9 mouse cellular contexts compared by ENCODE assay signal in the genomic region with DNA sequence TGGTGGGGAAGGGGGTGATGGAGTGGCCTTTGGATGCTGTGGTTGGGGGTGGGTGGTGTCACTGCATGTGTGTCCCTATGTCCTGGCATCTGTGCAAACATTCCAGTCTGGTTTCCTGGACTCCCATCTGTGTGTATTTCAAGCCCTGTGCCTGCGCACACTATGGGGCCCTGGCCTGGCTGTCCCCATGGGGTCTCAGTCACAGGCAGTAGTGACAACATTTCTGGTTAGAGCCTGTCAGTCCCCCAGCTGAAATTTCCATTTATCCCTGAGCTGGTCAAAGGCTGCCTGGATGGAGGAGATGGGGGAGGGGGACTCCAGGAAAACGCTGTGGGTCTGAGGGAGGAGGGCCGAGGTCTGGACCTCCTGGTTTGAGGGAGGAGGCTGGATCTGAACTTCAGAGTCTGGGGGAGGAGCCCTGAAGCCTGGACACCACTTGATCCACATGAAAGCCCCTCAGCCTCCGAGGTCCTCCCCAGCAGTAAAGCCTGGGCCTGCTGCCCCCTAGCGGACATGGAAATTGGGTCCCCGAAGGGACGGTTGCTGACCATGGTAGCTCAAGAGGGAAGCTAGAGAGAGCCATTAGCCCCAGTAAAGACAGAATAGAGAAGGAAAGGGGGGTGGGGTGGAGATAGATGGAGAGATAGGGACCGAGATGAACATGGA. TPM values are rescaled to one million over a fixed set of nuclear protein-coding genes. Genes with fewer than 3 reads are reported as not detected.
DNase-seq lines count a peak whose midpoint lies in the region; ATAC-seq lines count a peak whose summit lies in the region.
"Had no signal": no experiment of that assay in that cellular context is flagged by ENCODE, and none has a peak within 500 bp of the region (broad histone marks: within the 10 kb centered on the region; RNA-seq: fewer than 3 reads in every experiment).

No protein-coding gene starts in this region.

- H3K4me1 ChIP-seq in kidney, embryonic 15.5 days, result peaks cover 21% of the 10 kb centered on the region
- peaks cover 6% of the 10 kb centered on the region; the same call in 1 of the 2 replicates for H3K4me1 ChIP-seq in lung, embryonic 16.5 days (replicated peaks; ENCODE audit: control insufficient read depth, insufficient read depth, low read length)

- peak; percentile 23 for ATAC-seq in activated CD4-positive, CD25-positive, alpha-beta regulatory T cell, adult 4 months
- ATAC-seq in kidney, embryonic 15.5 days (replicated peaks; ENCODE audit: low FRiP score), result peak; percentile 50
- ATAC-seq in lung, embryonic 16.5 days (ENCODE audit: low read depth), result peak; percentile 38; the same call in 1 of the 2 replicates

- peaks cover 100% of the 10 kb centered on the region for H3K27me3 ChIP-seq in kidney, embryonic 15.5 days
- peaks cover 96% of the 10 kb centered on the region for H3K27me3 ChIP-seq in lung, embryonic 16.5 days (ENCODE audit: control insufficient read depth, insufficient read depth, low read depth, low read length)

- H3K4me2 ChIP-seq in kidney, embryonic 15.5 days, result 0 out of 2 replicates have a peak overlapping the region, but pooled peaks have one; percentile 1
- no peak overlapping the region for H3K4me2 ChIP-seq in lung, embryonic 16.5 days (ENCODE audit: low read depth, low read length)

- no peaks in the 10 kb centered on the region for H3K9me3 ChIP-seq in kidney, embryonic 15.5 days (replicated peaks)
- no peaks in the 10 kb centered on the region for H3K9me3 ChIP-seq in lung, embryonic 16.5 days (ENCODE audit: control insufficient read depth, low read length)

- no peaks in the 10 kb centered on the region for H3K36me3 ChIP-seq in kidney, embryonic 15.5 days
- no peaks in the 10 kb centered on the region for H3K36me3 ChIP-seq in lung, embryonic 16.5 days (ENCODE audit: control insufficient read depth, insufficient read depth, low read length)

- no peak overlapping the region for H3K9ac ChIP-seq in kidney, embryonic 15.5 days
- H3K9ac ChIP-seq in lung, embryonic 16.5 days (ENCODE audit: low read length), result no peak overlapping the region

- DNase-seq in CD4-positive, CD25-positive, alpha-beta regulatory T cell, adult 2 months (ENCODE audit: low read depth, low spot score), result peak; percentile 83
- peak; percentile 90 for DNase-seq in embryo, embryonic 11 days
- peak; percentile 35 for DNase-seq in heart, adult 9 months (ENCODE audit: low spot score in 2 of 2)
- peak; percentile 73 for DNase-seq in ovary, postnatal 14 days (ENCODE audit: low spot score)
- peak; percentile 72 for DNase-seq in urinary bladder, postnatal 25 days (ENCODE audit: low spot score)

- no peak overlapping the region for H3K27ac ChIP-seq in kidney, embryonic 15.5 days
- no peak overlapping the region for H3K27ac ChIP-seq in lung, embryonic 16.5 days (ENCODE audit: low read length)

- H3K4me3 ChIP-seq in kidney, embryonic 15.5 days (replicated peaks), result no peak overlapping the region
- no peak overlapping the region for H3K4me3 ChIP-seq in lung, embryonic 16.5 days (ENCODE audit: low read length)

- WGBS in kidney, embryonic 15.5 days, result under 1% methylated on average over 8 of the region's 8 CpGs
- WGBS in lung, embryonic 16.5 days, result 1% methylated on average over 8 of the region's 8 CpGs

RNA-seq across cellular contexts. Expression of gene Gm4881, which starts 5.8 kb away (rescaled TPM):
- polyA plus RNA-seq in activated CD4-positive, CD25-positive, alpha-beta regulatory T cell, adult 4 months (2017; shearing (Covaris generic)), result not detected
- polyA plus RNA-seq in kidney, embryonic 15.5 days (2015; fragmentation: Nextera tagmentation; extraction: Ambion mirVana), result not detected in 2 replicates
- not detected in 2 replicates for polyA plus RNA-seq in lung, embryonic 16.5 days (2015; fragmentation: Nextera tagmentation; extraction: Ambion mirVana)
- polyA plus RNA-seq: gonadal fat pad, adult 2 months had no signal

RNA-seq across cellular contexts. Expression of gene Rabac1, which starts 22.5 kb away (rescaled TPM):
- 100 to 1,000 TPM; 190 to 202 TPM for polyA plus RNA-seq in activated CD4-positive, CD25-positive, alpha-beta regulatory T cell, adult 4 months (2017; shearing (Covaris generic))
- 143 and 153 TPM in 2 replicates for polyA plus RNA-seq in kidney, embryonic 15.5 days (2015; fragmentation: Nextera tagmentation; extraction: Ambion mirVana)
- polyA plus RNA-seq in lung, embryonic 16.5 days (2015; fragmentation: Nextera tagmentation; extraction: Ambion mirVana), result 180 and 202 TPM in 2 replicates

RNA-seq across cellular contexts. Expression of gene Arhgef1, which starts 47.4 kb away (rescaled TPM):
- 100 to 1,000 TPM; 164 to 173 TPM for polyA plus RNA-seq in activated CD4-positive, CD25-positive, alpha-beta regulatory T cell, adult 4 months (2017; shearing (Covaris generic))
- polyA plus RNA-seq in kidney, embryonic 15.5 days (2015; fragmentation: Nextera tagmentation; extraction: Ambion mirVana), result 92.5 and 101 TPM in 2 replicates
- polyA plus RNA-seq in lung, embryonic 16.5 days (2015; fragmentation: Nextera tagmentation; extraction: Ambion mirVana), result 119 and 126 TPM in 2 replicates

RNA-seq across cellular contexts. Expression of gene Cd79a, which starts 52.9 kb away (rescaled TPM):
- polyA plus RNA-seq in activated CD4-positive, CD25-positive, alpha-beta regulatory T cell, adult 4 months (2017; shearing (Covaris generic)), result 10 to 100 TPM in 1 of 2 experiments, 1 to 10 TPM in 1; 1.7 to 22.3 TPM
- polyA plus RNA-seq in kidney, embryonic 15.5 days (2015; fragmentation: Nextera tagmentation; extraction: Ambion mirVana), result 1.8 TPM in 2 replicates
- 0.62 and 0.78 TPM in 2 replicates for polyA plus RNA-seq in lung, embryonic 16.5 days (2015; fragmentation: Nextera tagmentation; extraction: Ambion mirVana)

RNA-seq across cellular contexts. Expression of gene Atp1a3, which starts 55.7 kb away (rescaled TPM):
- polyA plus RNA-seq in activated CD4-positive, CD25-positive, alpha-beta regulatory T cell, adult 4 months (2017; shearing (Covaris generic)), result under 1 TPM; 0.65 to 0.92 TPM
- 0.68 and 2.1 TPM in 2 replicates for polyA plus RNA-seq in kidney, embryonic 15.5 days (2015; fragmentation: Nextera tagmentation; extraction: Ambion mirVana)
- polyA plus RNA-seq in lung, embryonic 16.5 days (2015; fragmentation: Nextera tagmentation; extraction: Ambion mirVana), result 1.0 and 2.1 TPM in 2 replicates

Comparison
In these comparisons a context has a peak if more than half of its experiments do, and no peak if none do; other contexts are left out.
1. DNase-seq: peak in every context shown above with its lines; median percentile 90 in embryo, embryonic 11 days; 83 in CD4-positive, CD25-positive, alpha-beta regulatory T cell, adult 2 months; 73 in ovary, postnatal 14 days; 72 in urinary bladder, postnatal 25 days; 35 in heart, adult 9 months.